In genomic region chr1:87573800-87574215, GRCm38 (mm10) we compare ENCODE assay signal across 10 mouse cellular contexts. TPM values are rescaled to one million over a fixed set of nuclear protein-coding genes. Genes with fewer than 3 reads are reported as not detected.
DNase-seq lines count a peak whose midpoint lies in the region; ATAC-seq and TF ChIP-seq lines count a peak whose summit lies in the region.
"Had no signal": no experiment of that assay in that cellular context is flagged by ENCODE, and none has a peak within 500 bp of the region (broad histone marks: within the 10 kb centered on the region; RNA-seq: fewer than 3 reads in every experiment).

Gene Ngef, minus strand, starts transcription at chr1:87573870.

- H3K4me2 ChIP-seq in liver, embryonic 12.5 days, result peak within 1 kb of the TSS; percentile 21

- 54% methylated on average over 6 of the region's 6 CpGs for WGBS in liver, embryonic 12.5 days (ENCODE audit: insufficient replicate concordance)

- no peak for DNase-seq in layer of hippocampus, adult 2 months (ENCODE audit: low spot score in 2 of 2)
- DNase-seq in layer of hippocampus, adult 9-10 months (ENCODE audit: low spot score), result no peak
- DNase-seq in kidney, adult 8-10 months, result peak; percentile 94 to 97
- peak; percentile 30 for DNase-seq in ovary, postnatal 14 days (ENCODE audit: low spot score)
- no peak for DNase-seq in right cerebral cortex, postnatal 36 days (ENCODE audit: low spot score in 2 of 2)
- no peak for DNase-seq in thymus, postnatal 4 days

- H3K36me3 ChIP-seq in liver, embryonic 12.5 days, result no peaks in the 10 kb centered on the region

- no peak for TF ChIP-seq CTCF in layer of hippocampus, adult 2 months (conservative IDR thresholded peaks at IDR 0.05)

- H3K4me3 ChIP-seq in layer of hippocampus, adult 2 months, result no peak within 1 kb of the TSS
- no peak within 1 kb of the TSS; the same call in 1 of the 2 replicates for H3K4me3 ChIP-seq in liver, embryonic 12.5 days
- H3K4me3 ChIP-seq: megakaryocyte, embryonic 14.5 days had no signal

- H3K9ac ChIP-seq in liver, embryonic 12.5 days, result no peak within 1 kb of the TSS

- H3K27ac ChIP-seq in layer of hippocampus, adult 2 months, result 0 out of 2 replicates have a peak within 1 kb of the TSS, but pooled peaks have one; percentile 3
- H3K27ac ChIP-seq in liver, embryonic 12.5 days, result no peak within 1 kb of the TSS

- peak; percentile 88 for ATAC-seq in liver, embryonic 12.5 days
- ATAC-seq in cerebellum, adult (ENCODE audit: insufficient number of reproducible peaks, low FRiP score, low TSS enrichment), result no peak

- no peaks in the 10 kb centered on the region for H3K4me1 ChIP-seq in liver, embryonic 12.5 days
- H3K4me1 ChIP-seq: megakaryocyte, embryonic 14.5 days had no signal

- no peaks in the 10 kb centered on the region for H3K9me3 ChIP-seq in liver, embryonic 12.5 days (replicated peaks)

- no peaks in the 10 kb centered on the region; the same call in 1 of the 2 replicates for H3K27me3 ChIP-seq in liver, embryonic 12.5 days (replicated peaks)

RNA-seq across cellular contexts. Expression of gene Ngef, which starts in this region (rescaled TPM):
- 100 to 1,000 TPM; 100 to 105 TPM for total RNA-seq in layer of hippocampus, adult 2 months (2021)
- polyA plus RNA-seq in liver, embryonic 12.5 days (2016; fragmentation: Nextera tagmentation; extraction: Ambion mirVana), result 2.5 and 2.9 TPM in 2 replicates
- total RNA-seq: MEL had no signal

Comparison
In these comparisons a context has a peak if more than half of its experiments do, and no peak if none do; other contexts are left out.
1. DNase-seq: peak in kidney, adult 8-10 months (2 of 2) and ovary, postnatal 14 days (single experiment); none in layer of hippocampus, adult 2 months (0 of 2), layer of hippocampus, adult 9-10 months (single experiment), right cerebral cortex, postnatal 36 days (0 of 2) and thymus, postnatal 4 days (single experiment).